Mouse (Mus musculus): ENCODE measurements around the gene Tmem211.

- TF ChIP-seq CTCF (IDR thresholded peaks at IDR 0.05 in 2 of 3, conservative IDR thresholded peaks at IDR 0.05 in 1 of 3; ENCODE audit: control insufficient read depth in 1 of 3, insufficient read depth in 1 of 3, low read depth in 2 of 3, low read length in 3 of 3, poor library complexity in 1 of 3, severe bottlenecking in 1 of 3): no peak
- no peak for TF ChIP-seq NELFE (IDR thresholded peaks at IDR 0.05; ENCODE audit: low read depth, low read length)
- TF ChIP-seq POLR2A (IDR thresholded peaks at IDR 0.05; ENCODE audit: control insufficient read depth in 1 of 2, insufficient read depth in 1 of 2, low read depth in 1 of 2, low read length in 2 of 2, poor library complexity in 1 of 2): no peak
- no peak for TF ChIP-seq ZKSCAN1 (IDR thresholded peaks at IDR 0.05; ENCODE audit: low read depth, low read length)
- TF ChIP-seq ZMIZ1 (IDR thresholded peaks at IDR 0.05; ENCODE audit: low read depth, low read length): no peak
- TF ChIP-seq POLR2AphosphoS2 (IDR thresholded peaks at IDR 0.05; ENCODE audit: low read length): no peak
- TF ChIP-seq CHD2 (IDR thresholded peaks at IDR 0.05; ENCODE audit: low read length): no peak
- TF ChIP-seq MEF2A (IDR thresholded peaks at IDR 0.05; ENCODE audit: extremely low read depth, insufficient replicate concordance, low read depth, low read length, poor library complexity, severe bottlenecking): no peak
These were observed 44.6 kb downstream of the Tmem211 start for GRCm38 (mm10) chr5:113271207-113271811.

Data from MEL (cell line).